Mouse (Mus musculus): ENCODE measurements around the gene Vmn2r78.
"Not testable (repeated sequence)": the region's sequence is repeated elsewhere in the genome, so short reads cannot be mapped to it uniquely, and the experiment has no call there.

DNA sequence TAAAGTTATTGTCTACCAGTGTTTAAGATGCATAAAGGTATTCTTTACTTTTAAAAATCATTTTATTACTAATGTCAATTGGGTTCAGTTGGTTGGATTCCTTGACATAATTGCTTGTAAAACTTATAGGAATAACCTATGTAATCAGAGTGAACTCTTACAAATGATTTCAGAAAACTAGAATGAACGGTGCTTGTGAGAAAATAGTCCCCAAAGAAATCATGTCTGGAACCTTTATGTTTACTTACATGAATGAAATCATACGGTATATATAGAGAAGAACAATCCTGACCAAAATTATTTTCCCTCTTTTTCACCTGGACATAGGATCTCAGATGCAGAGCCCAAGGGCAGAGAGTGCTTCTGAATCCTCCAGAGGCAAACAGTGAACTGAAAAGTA is at the start of gene Vmn2r78:
- TF ChIP-seq CTCF, EP300 (IDR thresholded peaks at IDR 0.05; ENCODE audit: low read depth): not testable (repeated sequence)
